In genomic region chr4:142348910-142349309, GRCm38 (mm10) we compare ENCODE assay signal across 10 mouse cellular contexts.
DNase-seq lines count a peak whose midpoint lies in the region; ATAC-seq and TF ChIP-seq lines count a peak whose summit lies in the region.
"Had no signal": no experiment of that assay in that cellular context is flagged by ENCODE, and none has a peak within 500 bp of the region (broad histone marks: within the 10 kb centered on the region; RNA-seq: fewer than 3 reads in every experiment).

No protein-coding gene starts in this region.

- H3K36me3 ChIP-seq in midbrain, postnatal 0 days (ENCODE audit: insufficient read depth, low read length): no peaks in the 10 kb centered on the region
- H3K36me3 ChIP-seq in midbrain, embryonic 15.5 days (replicated peaks): no peaks in the 10 kb centered on the region
- H3K36me3 ChIP-seq: embryonic facial prominence, embryonic 13.5 days; neural tube, embryonic 12.5 days had no signal

- no peak overlapping the region for H3K4me3 ChIP-seq in cerebellum, adult 2 months (replicated peaks; ENCODE audit: insufficient read depth, low read depth, low read length)
- no peak overlapping the region for H3K4me3 ChIP-seq in midbrain, postnatal 0 days (ENCODE audit: low read depth, low read length)
- H3K4me3 ChIP-seq in midbrain, embryonic 15.5 days: no peak overlapping the region
- H3K4me3 ChIP-seq: embryonic facial prominence, embryonic 13.5 days; neural tube, embryonic 12.5 days had no signal

- no peaks in the 10 kb centered on the region for H3K9me3 ChIP-seq in midbrain, postnatal 0 days (ENCODE audit: low read length)
- no peaks in the 10 kb centered on the region for H3K9me3 ChIP-seq in midbrain, embryonic 15.5 days
- H3K9me3 ChIP-seq: embryonic facial prominence, embryonic 13.5 days; neural tube, embryonic 12.5 days had no signal

- H3K4me2 ChIP-seq in midbrain, postnatal 0 days (ENCODE audit: low read depth, low read length, poor library complexity, severe bottlenecking): no peak overlapping the region
- H3K4me2 ChIP-seq in midbrain, embryonic 15.5 days: no peak overlapping the region
- H3K4me2 ChIP-seq: embryonic facial prominence, embryonic 13.5 days; neural tube, embryonic 12.5 days had no signal

- intact Hi-C loops in heart, postnatal 14 days (cut with DNase I): loop anchor here (2.0 to 5.0 kb wide), 3 partner anchors 196 to 342 kb away; no protein-coding TSS in a partner anchor

- DNase-seq in cerebellum, adult 2 months: no peak
- DNase-seq in midbrain, postnatal 0 days (ENCODE audit: low spot score): no peak
- DNase-seq in heart, postnatal 14 days: peak; percentile 20 to 63
- peak; percentile 56 for DNase-seq in lung, postnatal 36 days
- DNase-seq in left cerebral cortex, adult 18-20 months (ENCODE audit: low spot score in 2 of 2): no peak
- no peak for DNase-seq in spleen, postnatal 36 days (ENCODE audit: low spot score in 2 of 2)

- no peak overlapping the region for H3K27ac ChIP-seq in cerebellum, adult 2 months (ENCODE audit: insufficient read depth, low read length)
- H3K27ac ChIP-seq in midbrain, postnatal 0 days (ENCODE audit: low read depth, low read length): no peak overlapping the region
- no peak overlapping the region for H3K27ac ChIP-seq in midbrain, embryonic 15.5 days
- H3K27ac ChIP-seq: embryonic facial prominence, embryonic 13.5 days; neural tube, embryonic 12.5 days had no signal

- no peak overlapping the region for H3K9ac ChIP-seq in midbrain, postnatal 0 days (replicated peaks; ENCODE audit: low read length, poor library complexity, severe bottlenecking)
- no peak overlapping the region for H3K9ac ChIP-seq in midbrain, embryonic 15.5 days
- H3K9ac ChIP-seq: embryonic facial prominence, embryonic 13.5 days; neural tube, embryonic 12.5 days had no signal

- H3K27me3 ChIP-seq in cerebellum, adult 2 months (ENCODE audit: control insufficient read depth, insufficient read depth, low read length): no peaks in the 10 kb centered on the region
- H3K27me3 ChIP-seq in midbrain, postnatal 0 days (ENCODE audit: insufficient read depth, low read length): no peaks in the 10 kb centered on the region
- H3K27me3 ChIP-seq in midbrain, embryonic 15.5 days (replicated peaks): no peaks in the 10 kb centered on the region
- H3K27me3 ChIP-seq: embryonic facial prominence, embryonic 13.5 days; neural tube, embryonic 12.5 days had no signal

- TF ChIP-seq POLR2A in cerebellum, adult 2 months (IDR thresholded peaks at IDR 0.05; ENCODE audit: borderline replicate concordance, insufficient read depth, low read length): no peak

- WGBS in cerebellum, adult 2 months: 64% methylated on average over 6 of the region's 6 CpGs
- WGBS in midbrain, postnatal 0 days: 51% methylated on average over 5 of the region's 6 CpGs
- 52% methylated on average over 6 of the region's 6 CpGs for WGBS in midbrain, embryonic 15.5 days

- H3K4me1 ChIP-seq in cerebellum, adult 2 months (ENCODE audit: control insufficient read depth, insufficient read depth, low read length): peaks cover 27% of the 10 kb centered on the region
- no peaks in the 10 kb centered on the region; the same call in 1 of the 2 replicates for H3K4me1 ChIP-seq in midbrain, postnatal 0 days (ENCODE audit: insufficient read depth, low read length)
- peaks cover 12% of the 10 kb centered on the region; the same call in 1 of the 2 replicates for H3K4me1 ChIP-seq in midbrain, embryonic 15.5 days

- no peak for ATAC-seq in cerebellum, adult (ENCODE audit: insufficient number of reproducible peaks, low FRiP score, low TSS enrichment)
- ATAC-seq in midbrain, postnatal 0 days (ENCODE audit: low FRiP score): no peak
- ATAC-seq in midbrain, embryonic 15.5 days (replicated peaks): no peak

- peak; percentile 29; the same call in 1 of the 2 replicates for TF ChIP-seq CTCF in cerebellum, adult 2 months (IDR thresholded peaks at IDR 0.05; ENCODE audit: borderline replicate concordance, insufficient read depth, low read depth, low read length)
- TF ChIP-seq CTCF in midbrain, postnatal 0 days (IDR thresholded peaks at IDR 0.05): peak; percentile 70

Comparison
In these comparisons a context has a peak if more than half of its experiments do, and no peak if none do; other contexts are left out.
1. DNase-seq: peak in heart, postnatal 14 days (2 of 2) and lung, postnatal 36 days (single experiment); none in cerebellum, adult 2 months (0 of 2), midbrain, postnatal 0 days (single experiment), left cerebral cortex, adult 18-20 months (0 of 2) and spleen, postnatal 36 days (0 of 2).